Mouse (Mus musculus) right cerebral cortex, postnatal 10 days (tissue): Measurements from ENCODE around the gene Btbd8.

Source experiments
- DNase-seq, 2 experiments: peaks; one replicate each; pipeline ENCODE4 v3.0.0; 2021; ENCODE audit warnings: low spot score in 2 of 2

Btbd8 gene

GRCm38 (mm10) chr5:107516087-107516486, 78.3 kb downstream of the Btbd8 start:
- DNase-seq, result no peak

DNA sequence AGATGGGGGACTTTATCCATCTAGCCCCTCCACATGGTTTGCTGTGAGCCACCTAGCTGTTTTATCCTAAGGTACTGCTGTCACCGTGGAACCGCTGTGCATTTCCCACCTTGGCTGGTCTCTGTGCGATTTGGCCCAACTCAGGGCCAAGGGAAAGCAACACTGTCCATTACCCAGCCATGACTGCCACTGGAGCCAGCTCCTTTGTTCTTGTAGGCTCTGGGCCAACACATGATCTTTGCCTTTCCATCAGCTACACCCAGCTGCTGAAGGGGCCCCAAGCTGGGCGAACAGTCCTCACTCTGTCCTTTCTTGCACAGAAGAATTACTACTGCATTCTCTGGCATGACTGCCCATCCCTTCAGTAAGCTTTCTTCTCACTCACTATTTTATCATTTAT, 80.8 kb downstream of the Btbd8 start:
- no peak for DNase-seq

- DNase-seq, result no peak
Measured at GRCm38 (mm10) chr5:107521386-107521785, 83.6 kb downstream of the Btbd8 start.

DNA sequence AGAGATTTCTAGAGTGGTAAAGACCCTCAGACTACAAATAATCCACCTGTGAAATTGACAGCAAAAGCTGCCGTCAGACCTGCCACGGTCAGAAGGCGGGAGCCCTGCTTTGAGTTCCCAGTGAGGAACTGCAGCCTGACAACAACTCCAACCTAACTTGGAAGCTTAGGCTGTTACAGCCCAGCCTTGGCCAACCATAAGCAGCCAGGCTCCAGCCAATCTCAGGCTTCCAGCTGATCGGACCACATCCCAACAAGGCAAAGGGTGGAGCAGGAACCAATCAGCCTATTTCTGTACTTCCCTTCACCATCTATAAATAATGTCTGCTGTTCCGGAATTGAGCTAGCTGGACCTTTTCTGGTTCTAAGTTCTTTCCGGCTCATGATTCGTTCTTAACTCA, 84.1 kb downstream of the Btbd8 start:
- DNase-seq, result peak; percentile 60 to 78

DNA sequence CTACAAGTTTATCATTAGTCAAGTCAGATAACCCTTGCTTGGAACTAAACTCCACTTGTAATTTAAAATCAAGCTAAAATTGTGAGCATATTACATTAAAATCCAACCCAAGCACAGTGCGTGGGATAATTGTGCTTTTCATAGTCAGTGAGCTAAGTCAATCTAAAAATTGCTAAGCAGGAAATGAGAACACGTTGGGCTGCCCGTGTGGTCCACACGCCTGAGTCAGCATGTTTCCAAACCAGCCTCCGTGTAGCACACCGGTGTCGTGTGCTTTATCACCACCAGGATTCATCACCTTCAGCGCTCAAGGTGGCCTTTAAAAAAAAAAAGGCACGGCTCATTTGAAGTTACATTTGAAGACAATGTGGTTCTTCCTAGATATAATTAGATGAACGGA, 86.5 kb downstream of the Btbd8 start:
- DNase-seq, result peak in 1 of 2 experiments; percentile 52

DNA sequence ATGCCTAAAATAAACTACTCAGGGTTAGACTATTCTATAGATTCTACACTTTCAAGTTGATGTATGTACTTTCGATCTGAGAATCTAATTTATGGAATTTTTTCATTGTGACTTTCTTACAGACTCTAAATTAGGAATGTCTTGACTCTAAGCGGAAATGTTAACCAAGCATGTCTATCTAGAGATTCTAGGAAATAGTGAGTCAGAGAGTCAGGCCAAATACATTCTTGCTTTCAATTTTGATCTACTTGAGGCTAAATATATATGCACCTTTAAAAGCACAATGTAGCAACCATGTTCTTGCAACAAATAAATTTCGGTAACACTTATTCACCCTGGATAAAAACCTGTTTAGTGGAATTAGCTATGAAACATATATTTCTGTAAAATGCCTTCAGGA, 91.1 kb downstream of the Btbd8 start:
- DNase-seq, result no peak

DNA sequence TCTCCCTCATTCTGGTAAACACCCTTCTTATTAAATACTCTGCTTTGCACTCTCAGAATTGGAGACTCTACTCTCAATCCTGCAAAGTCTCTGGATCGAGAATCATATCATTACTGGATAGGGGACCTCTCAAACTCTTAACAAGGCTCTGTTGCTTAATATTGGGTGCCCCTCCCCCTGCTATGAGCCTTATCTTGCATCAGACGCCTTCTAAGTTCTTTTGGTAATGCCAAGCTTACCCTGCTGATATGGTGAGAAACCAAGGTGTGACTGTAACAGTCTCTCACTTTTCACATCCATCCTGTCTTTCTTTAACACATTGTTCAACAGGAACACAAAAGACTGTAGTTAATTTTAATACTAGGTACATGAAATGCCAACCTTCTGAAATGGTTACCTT, 95.8 kb downstream of the Btbd8 start:
- no peak for DNase-seq

- DNase-seq, result no peak
Measured at GRCm38 (mm10) chr5:107534581-107534980, 96.8 kb downstream of the Btbd8 start, which contains the start of gene 1700028K03Rik. 1700028K03Rik (plus strand) TSS chr5:107534709.

DNA sequence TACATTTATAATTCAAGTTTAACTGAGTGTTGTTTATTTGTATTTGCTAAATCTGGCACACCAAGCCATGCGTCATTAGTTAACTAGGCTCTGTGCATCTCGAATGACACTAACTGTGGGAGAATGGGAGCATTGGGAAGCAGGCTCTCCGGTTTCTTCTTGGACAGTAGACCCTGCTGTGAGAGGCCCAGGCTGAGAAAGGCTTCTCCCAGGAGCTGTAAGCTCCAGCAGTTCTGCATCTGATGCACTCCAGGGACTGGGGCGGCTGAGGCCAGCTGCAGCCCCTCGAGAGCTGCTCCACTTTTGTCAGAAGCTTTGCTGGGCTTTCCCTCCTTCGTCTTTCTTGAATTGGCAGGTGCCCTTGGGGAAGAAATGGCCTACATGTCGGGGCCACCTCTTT, 103.9 kb downstream of the Btbd8 start:
- no peak for DNase-seq

DNA sequence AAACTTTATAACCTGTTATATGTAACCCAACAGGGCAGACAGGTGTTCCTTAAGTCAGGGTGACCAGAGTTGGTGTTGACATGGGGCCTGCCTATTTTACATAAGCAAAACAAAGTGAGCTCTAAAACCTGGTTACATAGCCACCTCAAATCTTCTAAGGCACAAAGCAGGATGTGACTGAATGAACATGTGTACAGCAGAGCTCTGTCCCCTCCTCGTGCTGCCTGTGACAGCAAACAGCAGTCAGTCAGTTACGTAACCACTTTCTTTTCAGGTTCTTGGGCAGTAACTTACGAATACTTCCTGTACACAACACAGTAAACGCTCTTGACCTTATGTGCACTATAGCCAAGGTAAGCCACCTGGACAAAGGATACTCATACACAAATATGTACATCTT, 108.1 kb downstream of the Btbd8 start:
- DNase-seq, result no peak

DNA sequence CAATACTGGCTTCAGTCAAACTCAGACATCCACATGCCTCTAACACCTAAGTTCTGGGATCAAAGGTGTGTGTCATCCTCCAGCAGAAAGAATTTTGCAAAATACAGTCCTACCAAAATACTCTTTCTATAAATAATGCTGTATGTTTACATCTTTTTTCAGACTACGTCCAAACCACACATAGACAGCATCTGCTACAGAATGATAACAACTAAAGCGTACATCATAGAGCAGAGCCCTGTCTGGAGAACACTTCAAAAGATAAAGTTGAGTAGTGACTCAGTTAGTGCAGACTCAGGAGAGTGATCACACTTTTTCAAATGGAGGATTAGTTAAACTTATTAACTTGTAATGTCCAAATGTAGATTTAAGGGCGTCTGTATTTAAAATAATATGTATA, 110.2 kb downstream of the Btbd8 start:
- DNase-seq, result no peak

DNA sequence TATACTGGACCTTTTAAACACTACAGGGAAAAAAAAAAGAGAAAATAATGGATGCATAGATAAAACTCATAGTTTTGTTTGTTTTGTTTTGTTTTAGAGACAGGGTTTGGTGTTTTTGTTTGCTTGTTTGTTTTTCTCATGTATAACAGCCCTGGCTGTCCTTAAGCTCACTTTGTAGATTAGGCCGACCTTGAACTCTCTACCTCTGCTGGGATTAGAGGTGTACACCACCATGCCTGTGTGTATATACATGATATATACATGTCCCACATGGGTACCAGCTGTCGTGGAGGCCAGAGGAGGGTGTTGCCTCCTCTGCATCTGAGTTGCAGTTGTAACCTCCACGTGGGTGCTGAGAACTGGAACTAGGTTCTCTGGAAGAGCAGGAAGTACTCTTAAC, 110.6 kb downstream of the Btbd8 start:
- no peak for DNase-seq

DNA sequence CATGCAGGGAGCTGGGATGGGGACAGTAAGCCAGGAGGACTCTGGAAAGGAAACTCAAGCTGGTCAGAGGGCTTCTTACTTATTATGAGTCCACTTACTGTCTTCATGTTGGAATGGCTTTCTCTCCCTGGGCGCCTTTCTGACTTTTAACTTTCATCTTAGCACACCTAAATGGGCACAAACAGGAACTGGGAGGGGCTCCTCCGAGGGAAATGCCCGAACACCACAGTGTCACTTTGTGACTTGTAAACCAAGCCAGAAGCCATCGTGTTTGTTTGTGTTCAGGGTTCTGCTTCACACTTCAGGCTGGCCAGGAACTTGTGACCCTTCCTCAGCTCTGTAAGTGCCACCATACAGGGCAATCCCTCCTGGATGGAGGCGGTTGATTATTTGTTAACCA, 116.5 kb downstream of the Btbd8 start:
- DNase-seq, result no peak

DNA sequence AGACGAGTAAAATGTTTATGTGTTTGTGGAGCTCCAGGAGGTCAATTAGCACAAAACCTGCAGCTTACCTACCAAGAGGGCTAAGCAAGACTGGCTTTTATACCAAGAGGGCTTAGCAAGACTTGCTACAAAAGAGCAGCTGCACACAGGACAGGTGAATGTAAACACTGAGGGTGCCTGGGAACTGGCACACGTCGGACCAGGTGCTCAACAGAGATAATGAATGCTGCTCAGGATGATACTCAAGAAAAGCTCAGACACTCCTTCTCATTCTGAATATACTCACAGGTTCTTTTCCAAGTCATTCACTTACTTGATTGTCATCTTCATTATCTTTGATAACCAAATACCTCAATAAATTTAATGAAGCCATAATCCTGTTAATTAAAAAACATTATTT, 119.2 kb downstream of the Btbd8 start:
- no peak for DNase-seq
